Mouse (Mus musculus) right cerebral cortex, postnatal 25 days (tissue): ENCODE data around the gene Clec4e.
"Not testable (repeated sequence)": the region's sequence is repeated elsewhere in the genome, so short reads cannot be mapped to it uniquely, and the experiment has no call there.

ENCODE experiments used
- DNase-seq: peaks from one replicate; pipeline ENCODE4 v3.0.0; 2022

The Clec4e gene

GRCm38 (mm10) chr6:123289753-123290152 lies at the start of gene Clec4e:
TSS of gene Clec4e (minus strand) at chr6:123289870.
- no peak for DNase-seq

GRCm38 (mm10) chr6:123332503-123332902 lies 42.8 kb upstream of the Clec4e start:
- no peak for DNase-seq

GRCm38 (mm10) chr6:123308033-123308432 lies 18.4 kb upstream of the Clec4e start, which contains the start of gene Vmn2r19:
TSS of gene Vmn2r19 (plus strand) at chr6:123308333.
- DNase-seq: no peak

GRCm38 (mm10) chr6:123306315-123306714 lies 16.6 kb upstream of the Clec4e start:
- not testable (repeated sequence) for DNase-seq

GRCm38 (mm10) chr6:123296687-123297086 lies 7.0 kb upstream of the Clec4e start:
- no peak for DNase-seq

- not testable (repeated sequence) for DNase-seq
These were observed 3.8 kb upstream of the Clec4e start for GRCm38 (mm10) chr6:123293509-123293908.

- DNase-seq: no peak
These were observed 3.2 kb upstream of the Clec4e start for GRCm38 (mm10) chr6:123292751-123293400.

GRCm38 (mm10) chr6:123288931-123289330 lies 739 bp downstream of the Clec4e start:
- no peak for DNase-seq

- DNase-seq: no peak
These were observed 3.4 kb downstream of the Clec4e start for GRCm38 (mm10) chr6:123286311-123286710.

- DNase-seq: no peak
These were observed 10.2 kb downstream of the Clec4e start for GRCm38 (mm10) chr6:123279443-123279842.

- DNase-seq: no peak
These were observed 22.7 kb downstream of the Clec4e start for GRCm38 (mm10) chr6:123266945-123267344.

GRCm38 (mm10) chr6:123265809-123266208 lies 23.9 kb downstream of the Clec4e start:
- DNase-seq: no peak

- no peak for DNase-seq
These were observed 25.5 kb downstream of the Clec4e start for GRCm38 (mm10) chr6:123264194-123264593.

GRCm38 (mm10) chr6:123261555-123262161 lies 28.0 kb downstream of the Clec4e start, which contains the start of gene Clec4d:
TSS of gene Clec4d (plus strand) at chr6:123262111.
- DNase-seq: no peak

GRCm38 (mm10) chr6:123260868-123261267 lies 28.8 kb downstream of the Clec4e start:
- DNase-seq: no peak

- no peak for DNase-seq
These were observed 29.6 kb downstream of the Clec4e start for GRCm38 (mm10) chr6:123259889-123260603.

- DNase-seq: no peak
These were observed 30.7 kb downstream of the Clec4e start for GRCm38 (mm10) chr6:123258946-123259345.

GRCm38 (mm10) chr6:123252735-123253134 lies 36.9 kb downstream of the Clec4e start:
- DNase-seq: no peak

GRCm38 (mm10) chr6:123248862-123249261 lies 40.8 kb downstream of the Clec4e start:
- not testable (repeated sequence) for DNase-seq

- no peak for DNase-seq
These were observed 45.5 kb downstream of the Clec4e start for GRCm38 (mm10) chr6:123244201-123244600.

- no peak for DNase-seq
These were observed 52.1 kb downstream of the Clec4e start for GRCm38 (mm10) chr6:123237582-123237981.
